Mouse (Mus musculus): ENCODE results near the gene Glycam1.
A peak's percentile ranks its signal among the peaks of the same experiment; 100 is the strongest.
"Not testable (repeated sequence)": the region's sequence is repeated elsewhere in the genome, so short reads cannot be mapped to it uniquely, and the experiment has no call there.

The Glycam1 gene

DNA sequence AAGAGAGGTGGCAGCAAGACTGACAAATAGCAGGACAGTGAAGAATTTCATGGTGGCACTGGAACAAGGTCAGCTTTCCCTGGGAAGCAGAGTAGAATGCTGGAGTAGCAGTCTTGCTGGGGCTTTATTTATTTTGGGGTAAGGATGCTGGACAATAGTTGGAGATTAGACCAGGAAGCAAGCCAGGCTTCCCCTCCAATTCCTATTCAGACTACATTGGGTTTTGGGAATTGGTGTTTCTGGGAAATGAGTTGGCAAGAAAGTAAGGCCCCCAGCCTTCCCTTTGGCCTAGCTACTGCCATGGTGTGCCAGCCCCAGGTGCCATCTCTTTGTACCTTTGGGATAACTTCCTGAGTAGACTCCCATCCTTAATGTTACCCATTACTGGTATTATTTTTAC is at the start of gene Glycam1:
Gene Glycam1 (minus strand): TSS at position 101 of the 400 bp plus-strand sequence.
- no peak for DNase-seq

DNA sequence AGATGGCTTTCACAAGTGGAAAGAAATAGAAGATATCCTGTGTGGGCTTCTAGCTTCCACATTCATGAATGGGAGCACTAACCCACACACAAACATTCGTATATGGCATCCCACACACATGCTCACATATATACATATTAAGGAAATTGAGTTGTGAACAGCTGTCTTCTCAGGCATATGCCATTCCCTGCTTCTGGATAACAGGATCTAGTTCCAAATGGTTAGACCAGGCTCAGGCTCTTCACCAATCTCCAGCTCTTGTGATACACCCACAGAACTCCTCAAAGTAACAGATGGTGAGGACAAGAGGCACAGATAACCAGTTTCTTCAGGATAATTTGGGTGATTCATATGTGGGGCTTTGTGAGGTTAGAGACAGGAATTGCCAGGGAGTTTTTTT is 39.6 kb upstream of the Glycam1 start:
- no peak for DNase-seq

DNA sequence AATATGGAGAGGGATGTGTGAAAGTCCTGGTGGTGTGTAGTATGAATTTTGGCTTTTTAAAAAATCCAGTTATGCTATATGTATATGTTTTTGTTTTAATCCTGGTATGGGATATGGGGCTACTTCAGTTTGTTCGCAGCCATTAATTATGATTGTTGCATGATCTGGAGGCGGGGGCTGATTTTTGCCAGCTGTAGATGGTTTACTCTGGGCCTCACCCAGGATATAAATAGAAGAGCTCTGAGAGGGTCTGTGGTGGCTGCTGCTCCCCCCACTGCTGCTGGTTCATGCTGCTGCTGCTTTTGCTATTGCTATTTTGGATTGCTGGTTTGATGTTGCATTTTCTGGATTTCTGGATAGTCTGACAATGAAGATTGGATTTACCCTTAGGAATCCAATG is 25.9 kb upstream of the Glycam1 start:
- no peak for DNase-seq

DNA sequence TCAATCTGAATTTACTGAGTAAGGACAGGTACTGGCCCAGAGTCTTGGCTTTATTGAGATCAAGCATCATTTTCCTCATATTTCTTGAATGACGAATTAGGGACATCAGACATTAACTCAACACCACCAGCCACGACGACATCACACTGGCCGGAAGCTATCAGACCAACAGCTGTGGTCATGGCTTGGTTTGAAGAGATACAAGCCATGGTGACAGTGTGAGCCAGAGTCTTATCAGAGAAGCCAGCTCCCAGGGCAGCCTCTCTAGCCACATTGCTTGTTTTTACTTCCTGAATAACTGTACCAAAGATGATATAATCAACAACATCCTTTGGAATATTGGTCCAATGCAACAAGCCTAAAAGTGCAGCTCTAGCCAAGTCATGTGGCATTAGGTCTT is 22.9 kb upstream of the Glycam1 start:
- DNase-seq: not testable (repeated sequence)

DNA sequence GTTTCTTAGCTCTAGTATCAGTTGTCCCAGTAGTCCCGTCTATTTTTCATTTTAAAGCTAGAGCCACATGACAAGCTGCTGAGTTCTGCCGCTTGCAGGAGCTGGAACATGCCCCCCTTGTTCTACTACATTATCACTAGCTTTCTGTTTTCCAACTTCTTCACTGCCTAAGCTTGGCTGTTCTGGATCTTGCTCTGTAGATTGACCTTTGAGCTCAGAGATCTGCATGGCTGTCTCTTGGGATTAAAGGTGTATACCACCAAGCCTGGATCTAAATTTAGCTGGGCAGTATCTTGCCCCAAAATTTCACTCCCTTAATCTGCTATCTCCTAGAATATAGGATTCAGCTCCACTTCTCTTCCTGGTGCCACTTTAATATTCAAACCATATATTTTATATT is 21.0 kb upstream of the Glycam1 start:
- no peak for DNase-seq

- DNase-seq: no peak
Observed at GRCm38 (mm10) chr15:103552096-103552690, 12.7 kb downstream of the Glycam1 start.

DNA sequence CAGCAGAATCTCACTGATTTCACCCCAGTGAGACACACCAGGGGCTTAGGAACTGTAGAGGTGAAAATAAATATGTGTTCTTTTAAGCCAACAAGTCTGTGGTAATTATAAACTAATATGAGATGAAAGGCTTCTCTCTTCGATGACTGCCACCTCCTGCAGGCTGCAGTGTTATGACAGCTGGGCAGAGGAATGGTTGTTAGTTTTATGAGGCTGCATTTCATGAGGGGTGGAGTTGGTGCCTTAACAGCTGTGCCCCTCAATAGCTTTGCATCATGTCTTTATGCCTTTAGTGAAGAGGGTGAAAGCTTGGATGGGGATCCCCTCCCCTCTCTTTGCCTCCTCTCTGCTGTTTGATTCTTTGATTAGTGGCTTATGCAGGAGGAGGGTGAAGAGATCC is 13.8 kb downstream of the Glycam1 start:
- no peak for DNase-seq

GRCm38 (mm10) chr15:103549475-103549874 is 15.4 kb downstream of the Glycam1 start:
- no peak for DNase-seq

GRCm38 (mm10) chr15:103547983-103548382 is 16.9 kb downstream of the Glycam1 start:
- no peak for DNase-seq

GRCm38 (mm10) chr15:103542526-103542925 is 22.4 kb downstream of the Glycam1 start:
- DNase-seq: no peak

DNA sequence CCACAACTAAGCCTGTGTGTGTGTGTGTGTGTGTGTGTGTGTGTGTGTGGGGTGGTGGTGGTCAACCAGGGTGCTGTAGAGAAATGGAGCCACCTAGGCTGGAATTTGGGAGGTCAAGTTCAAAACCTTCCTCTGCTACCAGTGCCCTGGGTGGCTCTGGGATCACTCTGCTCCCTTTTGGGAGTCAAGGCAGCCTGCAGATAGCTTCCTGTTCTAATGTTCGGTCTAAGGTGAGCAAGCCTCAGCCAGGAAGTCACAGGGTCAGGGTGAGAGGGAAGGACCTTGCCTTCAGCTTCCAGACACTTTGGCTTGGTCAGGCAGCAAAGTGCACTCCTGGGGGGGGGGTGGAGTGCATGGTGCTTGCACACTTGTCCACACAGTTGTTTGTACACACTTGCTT is 24.2 kb downstream of the Glycam1 start:
- no peak for DNase-seq

DNA sequence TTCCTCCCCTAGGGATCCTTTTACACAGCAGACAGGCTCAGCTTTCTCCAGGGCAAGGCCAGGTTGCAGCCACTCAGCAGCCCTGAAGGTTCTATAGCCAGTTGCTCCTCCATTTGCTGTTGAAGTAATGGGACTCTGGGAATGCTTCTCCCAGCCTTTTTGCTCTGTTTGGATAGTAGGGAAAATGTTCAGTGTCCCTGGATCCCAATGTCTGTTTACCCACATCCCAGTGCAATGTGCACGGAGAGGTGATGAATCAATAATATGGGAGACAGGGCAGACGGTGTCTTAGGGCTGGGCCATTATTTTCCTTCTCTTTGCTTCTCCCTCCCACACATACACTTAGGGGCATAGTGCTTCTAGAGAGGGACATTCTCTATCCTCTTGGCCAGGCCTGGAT is 25.6 kb downstream of the Glycam1 start:
- no peak for DNase-seq

- DNase-seq: peak; percentile 35
Observed at GRCm38 (mm10) chr15:103537822-103538213, 27.1 kb downstream of the Glycam1 start, which contains the start of gene Ppp1r1a. Gene Ppp1r1a, minus strand, starts transcription at chr15:103538003.

- no peak for DNase-seq
Observed at GRCm38 (mm10) chr15:103537011-103537821, 27.7 kb downstream of the Glycam1 start.

DNA sequence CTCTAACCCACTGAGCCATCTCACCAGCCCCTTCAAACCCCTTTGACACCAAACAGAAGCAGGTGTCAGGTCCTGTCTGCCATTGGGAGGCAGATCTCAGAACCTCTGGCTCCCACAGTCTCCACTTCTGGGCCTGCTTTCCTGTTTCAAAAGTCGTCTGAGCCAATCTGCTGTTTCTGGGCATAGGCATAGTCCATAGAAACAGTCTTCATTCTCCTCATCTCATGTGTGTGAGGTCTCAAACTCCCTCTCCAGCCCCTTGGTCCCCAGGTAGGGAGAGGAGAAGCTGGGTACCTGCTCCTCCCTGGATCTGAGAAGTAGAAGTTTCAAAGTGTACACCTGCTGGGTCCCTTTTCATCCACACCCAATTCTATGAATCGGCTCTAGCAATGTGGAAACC is 28.4 kb downstream of the Glycam1 start:
- no peak for DNase-seq

DNA sequence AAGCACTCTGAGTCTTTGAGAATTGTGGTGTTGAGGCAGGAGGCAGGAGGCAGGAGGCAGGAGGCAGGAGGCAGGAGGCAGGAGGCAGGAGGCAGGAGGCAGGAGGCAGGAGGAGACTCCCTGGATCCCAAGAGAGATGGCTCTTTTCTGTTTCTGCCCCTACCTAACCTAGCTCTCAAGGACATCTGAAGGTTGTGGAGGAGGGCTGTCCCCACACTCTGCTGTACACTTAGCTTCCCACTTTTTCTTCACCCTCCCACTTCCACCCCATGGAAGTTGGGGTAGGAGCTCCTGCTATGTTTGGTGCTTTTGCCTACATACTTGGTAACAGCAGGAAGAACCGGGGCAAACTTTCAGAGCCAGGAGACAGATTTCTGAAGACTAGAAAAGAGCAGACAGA is 29.1 kb downstream of the Glycam1 start:
- no peak for DNase-seq

GRCm38 (mm10) chr15:103535030-103535429 is 29.9 kb downstream of the Glycam1 start:
- DNase-seq: no peak

DNA sequence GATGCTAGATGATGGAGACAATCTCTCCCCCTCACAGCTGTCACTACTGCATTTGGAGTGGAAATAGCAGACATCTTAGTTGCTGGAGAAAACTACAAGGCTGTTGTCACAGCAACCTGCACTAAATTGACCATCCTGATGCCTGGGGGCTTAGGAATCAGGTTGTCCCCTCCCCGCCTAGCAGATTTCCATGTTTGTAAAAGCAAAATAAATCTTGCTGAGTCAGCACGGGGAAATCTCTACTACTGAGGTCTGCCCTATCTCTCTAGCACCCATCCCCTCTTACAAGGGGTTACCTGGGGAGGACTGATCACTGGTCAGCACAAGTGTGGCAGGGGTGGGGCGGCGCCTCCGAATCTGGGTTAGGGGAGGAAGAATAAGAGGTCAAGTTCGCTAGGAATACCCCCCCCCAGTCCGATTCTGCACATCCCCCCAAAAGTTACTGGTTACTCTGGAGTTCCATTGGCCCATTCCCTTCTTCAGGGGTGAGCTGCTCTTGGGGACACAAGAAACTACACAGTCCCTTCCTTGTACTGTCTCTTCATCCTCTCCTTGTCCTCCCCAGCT is 30.7 kb downstream of the Glycam1 start:
- DNase-seq: no peak

- peak; percentile 19 for DNase-seq
Observed at GRCm38 (mm10) chr15:103530372-103530771, 34.5 kb downstream of the Glycam1 start.

- no peak for DNase-seq
Observed at GRCm38 (mm10) chr15:103523156-103523555, 41.7 kb downstream of the Glycam1 start.

- no peak for DNase-seq
Observed at GRCm38 (mm10) chr15:103522458-103523099, 42.3 kb downstream of the Glycam1 start.

GRCm38 (mm10) chr15:103519386-103520378 is 45.2 kb downstream of the Glycam1 start:
- no peak for DNase-seq

Data from liver (tissue).